Mouse (Mus musculus): Measurements from ENCODE around the gene Ubxn11. TPM values are rescaled to one million over a fixed set of nuclear protein-coding genes. Genes with fewer than 3 reads are reported as not detected.
A peak's percentile ranks its signal among the peaks of the same experiment; 100 is the strongest.

The Ubxn11 gene
- polyA plus RNA-seq, 1 experiment from 2014 or later: 0.88 TPM

DNA sequence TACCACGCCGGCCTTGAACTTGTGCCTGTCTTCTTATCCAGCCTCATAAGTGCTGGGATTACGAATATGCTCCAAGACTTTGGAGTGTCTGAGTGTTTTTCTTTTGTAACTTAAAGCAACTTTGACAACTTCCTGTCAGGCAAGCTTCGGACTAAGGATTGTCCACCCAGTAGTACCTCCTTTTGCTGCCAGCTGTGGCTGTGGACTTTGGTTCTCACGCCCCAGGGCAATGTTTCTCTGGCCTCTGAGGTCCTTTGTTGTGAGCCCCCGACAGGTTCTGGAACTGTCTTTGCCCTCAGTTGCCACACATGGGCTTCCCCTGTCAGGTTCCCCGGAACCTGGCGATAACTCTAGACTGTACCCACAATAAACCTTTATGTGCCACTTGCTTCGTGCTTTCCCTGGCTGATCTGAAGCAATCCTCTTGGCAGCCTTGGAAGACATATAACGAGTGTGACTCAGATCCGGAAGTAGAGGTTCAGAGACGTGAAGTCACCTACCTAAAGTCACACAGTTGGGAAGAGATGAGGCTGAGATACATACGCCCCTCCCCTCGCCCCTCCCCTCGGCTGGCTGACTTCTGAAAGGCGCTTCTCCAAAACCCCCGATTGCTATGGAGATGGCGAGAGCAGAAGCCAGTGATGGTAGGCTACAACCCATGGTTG, 41.1 kb upstream of the Ubxn11 start:
- no peak for TF ChIP-seq CTCF (IDR thresholded peaks at IDR 0.05; ENCODE audit: low read depth)
- TF ChIP-seq EP300 (IDR thresholded peaks at IDR 0.05; ENCODE audit: low read depth): no peak
- Histone ChIP-seq H3K27me3 (ENCODE audit: insufficient read depth, low read length) (no peaks in the 10 kb centered on the region), H3K4me3 (ENCODE audit: low read depth, low read length) (no peak overlapping the region), H3K9me3 (ENCODE audit: low read length) (no peaks in the 10 kb centered on the region), H3K36me3 (replicated peaks; ENCODE audit: insufficient read depth, low read length) (no peaks in the 10 kb centered on the region), H3K9ac (replicated peaks) (no peak overlapping the region), H3K4me1 (ENCODE audit: insufficient read depth) (peaks cover 12% of the 10 kb centered on the region), H3K4me2 (ENCODE audit: low read depth, low read length) (no peak overlapping the region), H3K27ac (ENCODE audit: low read depth) (no peak overlapping the region)
- ATAC-seq: no peak
- WGBS (ENCODE audit: insufficient replicate concordance): 63% methylated on average over 18 of the region's 18 CpGs
- no peak for DNase-seq

- Histone ChIP-seq H3K9ac (replicated peaks) (no peak overlapping the region), H3K4me1 (ENCODE audit: insufficient read depth) (peaks cover 12% of the 10 kb centered on the region), H3K4me3 (ENCODE audit: low read depth, low read length) (no peak overlapping the region), H3K4me2 (ENCODE audit: low read depth, low read length) (no peak overlapping the region), H3K27ac (ENCODE audit: low read depth) (no peak overlapping the region), H3K9me3 (ENCODE audit: low read length) (no peaks in the 10 kb centered on the region), H3K36me3 (replicated peaks; ENCODE audit: insufficient read depth, low read length) (no peaks in the 10 kb centered on the region), H3K27me3 (ENCODE audit: insufficient read depth, low read length) (no peaks in the 10 kb centered on the region)
- no peak for TF ChIP-seq CTCF (IDR thresholded peaks at IDR 0.05; ENCODE audit: low read depth)
- no peak for TF ChIP-seq EP300 (IDR thresholded peaks at IDR 0.05; ENCODE audit: low read depth)
- ATAC-seq (peak; percentile 16; the same call in 1 of the 2 replicates), DNase-seq (no peak)
- WGBS (ENCODE audit: insufficient replicate concordance): 61% methylated on average over 8 of the region's 8 CpGs
Measured at GRCm38 (mm10) chr4:134061944-134062446, 40.4 kb upstream of the Ubxn11 start.

DNA sequence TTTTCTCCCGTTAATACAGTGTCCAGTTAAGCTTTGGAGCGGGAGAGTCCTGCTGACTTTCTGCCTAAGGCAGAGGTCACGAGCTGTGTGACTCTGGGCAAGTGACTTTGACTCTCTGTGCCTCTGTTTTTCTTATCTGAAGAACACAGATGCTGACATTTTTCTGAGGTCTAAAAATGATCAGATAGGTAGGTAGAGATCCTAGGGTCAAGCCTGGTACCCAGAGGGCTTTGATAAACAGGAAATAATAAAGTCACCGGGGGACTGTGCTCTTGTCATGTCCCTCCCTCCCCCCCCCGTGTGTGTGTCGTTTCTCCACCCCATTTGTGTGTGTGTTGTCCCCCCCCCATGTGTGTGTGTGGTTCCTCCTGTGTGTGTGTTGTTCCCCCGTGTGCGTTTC, 39.8 kb upstream of the Ubxn11 start:
- no peak overlapping the region for H3K4me2 ChIP-seq (ENCODE audit: low read depth, low read length)
- H3K9me3 ChIP-seq (ENCODE audit: low read length): no peaks in the 10 kb centered on the region
- DNase-seq: no peak
- no peaks in the 10 kb centered on the region for H3K27me3 ChIP-seq (ENCODE audit: insufficient read depth, low read length)
- no peak overlapping the region for H3K9ac ChIP-seq (replicated peaks)
- WGBS (ENCODE audit: insufficient replicate concordance): 45% methylated on average over 8 of the region's 8 CpGs
- H3K27ac ChIP-seq (ENCODE audit: low read depth): no peak overlapping the region
- peaks cover 12% of the 10 kb centered on the region for H3K4me1 ChIP-seq (ENCODE audit: insufficient read depth)
- no peak overlapping the region for H3K4me3 ChIP-seq (ENCODE audit: low read depth, low read length)
- no peak for ATAC-seq
- TF ChIP-seq CTCF (IDR thresholded peaks at IDR 0.05; ENCODE audit: low read depth) (no peak), EP300 (IDR thresholded peaks at IDR 0.05; ENCODE audit: low read depth) (no peak)
- H3K36me3 ChIP-seq (replicated peaks; ENCODE audit: insufficient read depth, low read length): no peaks in the 10 kb centered on the region

DNA sequence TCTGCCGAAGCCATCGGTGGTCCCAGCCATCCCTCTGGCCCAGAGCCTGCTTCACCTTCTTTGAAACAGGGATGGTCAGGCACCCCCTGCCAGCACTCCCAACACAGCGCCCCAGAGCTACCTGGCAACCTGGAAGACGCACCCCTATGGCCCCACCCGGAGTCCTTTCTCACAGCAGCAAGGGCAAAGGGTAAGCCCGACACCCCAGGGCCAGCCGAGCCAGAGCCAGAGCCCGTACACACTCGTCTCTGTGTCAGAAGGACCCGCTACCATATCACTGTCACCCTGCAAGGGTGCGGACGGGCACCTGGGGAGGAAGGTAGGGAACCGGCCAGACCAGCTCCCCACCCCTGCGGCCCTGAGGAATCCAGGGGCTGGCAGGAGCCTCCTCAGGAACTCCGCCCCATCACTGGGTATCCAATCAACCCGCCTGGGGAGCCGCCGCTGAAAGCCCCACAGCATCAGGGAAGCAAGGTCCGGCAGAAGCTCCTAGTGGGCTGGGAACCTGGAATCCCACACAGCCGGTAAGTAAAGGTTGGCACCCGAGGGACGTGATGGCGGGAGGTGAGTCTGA, 36.9 kb upstream of the Ubxn11 start:
- Histone ChIP-seq H3K9ac (replicated peaks) (no peak overlapping the region), H3K4me1 (ENCODE audit: insufficient read depth) (peaks cover 7% of the 10 kb centered on the region), H3K9me3 (ENCODE audit: low read length) (no peaks in the 10 kb centered on the region), H3K27me3 (ENCODE audit: insufficient read depth, low read length) (no peaks in the 10 kb centered on the region), H3K4me2 (ENCODE audit: low read depth, low read length) (no peak overlapping the region), H3K4me3 (ENCODE audit: low read depth, low read length) (no peak overlapping the region), H3K36me3 (replicated peaks; ENCODE audit: insufficient read depth, low read length) (no peaks in the 10 kb centered on the region), H3K27ac (ENCODE audit: low read depth) (no peak overlapping the region)
- no peak for ATAC-seq
- TF ChIP-seq CTCF (IDR thresholded peaks at IDR 0.05; ENCODE audit: low read depth): no peak
- no peak for TF ChIP-seq EP300 (IDR thresholded peaks at IDR 0.05; ENCODE audit: low read depth)
- 42% methylated on average over 22 of the region's 23 CpGs for WGBS (ENCODE audit: insufficient replicate concordance)
- no peak for DNase-seq

DNA sequence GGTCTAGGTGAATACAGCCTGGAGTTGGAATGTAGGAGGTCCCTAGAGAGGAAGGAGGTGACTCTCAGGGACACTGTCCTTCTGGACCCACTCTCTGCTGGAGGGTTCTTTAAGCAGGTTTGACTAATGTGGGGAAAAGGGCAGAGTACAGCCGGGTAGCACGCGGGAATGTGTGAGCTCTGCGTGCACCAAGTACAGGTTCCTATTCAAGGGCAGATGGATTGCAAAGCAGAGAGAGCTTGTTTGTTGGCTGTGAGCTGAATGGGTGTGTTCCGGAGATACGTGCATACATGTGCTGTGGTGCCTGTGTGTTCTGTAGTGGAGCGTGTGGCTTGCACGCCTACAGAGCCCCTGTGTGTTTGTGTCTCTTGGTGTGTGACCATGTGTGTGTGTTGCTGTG, 35.0 kb upstream of the Ubxn11 start:
- ATAC-seq: peak; percentile 91
- DNase-seq: no peak
- Histone ChIP-seq H3K4me3 (ENCODE audit: low read depth, low read length) (no peak overlapping the region), H3K27me3 (ENCODE audit: insufficient read depth, low read length) (no peaks in the 10 kb centered on the region), H3K9me3 (ENCODE audit: low read length) (no peaks in the 10 kb centered on the region), H3K9ac (replicated peaks) (no peak overlapping the region), H3K36me3 (replicated peaks; ENCODE audit: insufficient read depth, low read length) (no peaks in the 10 kb centered on the region), H3K4me2 (ENCODE audit: low read depth, low read length) (no peak overlapping the region), H3K4me1 (ENCODE audit: insufficient read depth) (peaks cover under 1% of the 10 kb centered on the region), H3K27ac (ENCODE audit: low read depth) (peak overlapping the region; percentile 44; the same call in 1 of the 2 replicates)
- 72% methylated on average over 8 of the region's 8 CpGs for WGBS (ENCODE audit: insufficient replicate concordance)
- TF ChIP-seq EP300 (IDR thresholded peaks at IDR 0.05; ENCODE audit: low read depth): no peak
- TF ChIP-seq CTCF (IDR thresholded peaks at IDR 0.05; ENCODE audit: low read depth): no peak

GRCm38 (mm10) chr4:134067833-134068544, 34.4 kb upstream of the Ubxn11 start:
- H3K4me2 ChIP-seq (ENCODE audit: low read depth, low read length): no peak overlapping the region
- TF ChIP-seq CTCF (IDR thresholded peaks at IDR 0.05; ENCODE audit: low read depth): no peak
- TF ChIP-seq EP300 (IDR thresholded peaks at IDR 0.05; ENCODE audit: low read depth): no peak
- no peaks in the 10 kb centered on the region; the same call in 1 of the 2 replicates for H3K4me1 ChIP-seq (ENCODE audit: insufficient read depth)
- no peaks in the 10 kb centered on the region for H3K27me3 ChIP-seq (ENCODE audit: insufficient read depth, low read length)
- no peak for DNase-seq
- no peak overlapping the region for H3K4me3 ChIP-seq (ENCODE audit: low read depth, low read length)
- no peaks in the 10 kb centered on the region for H3K9me3 ChIP-seq (ENCODE audit: low read length)
- ATAC-seq: peak; percentile 50; the same call in 1 of the 2 replicates
- no peaks in the 10 kb centered on the region for H3K36me3 ChIP-seq (replicated peaks; ENCODE audit: insufficient read depth, low read length)
- WGBS (ENCODE audit: insufficient replicate concordance): 79% methylated on average over 7 of the region's 7 CpGs
- 0 out of 2 replicates have a peak overlapping the region, but pooled peaks have one; percentile 44 for H3K27ac ChIP-seq (ENCODE audit: low read depth)
- H3K9ac ChIP-seq (replicated peaks): no peak overlapping the region
